Mouse (Mus musculus) adipocyte (in vitro differentiated cells): ENCODE results near the gene Pin1rt1.
A peak's percentile ranks its signal among the peaks of the same experiment; 100 is the strongest.

Experiments used
- DNase-seq: peaks from one replicate; pipeline ENCODE4 v3.0.0-alpha.2; 2016; ENCODE audit warnings: low spot score

The Pin1rt1 gene

GRCm38 (mm10) chr2:104712486-104712809, 3.7 kb downstream of the Pin1rt1 start:
- no peak for DNase-seq

DNA sequence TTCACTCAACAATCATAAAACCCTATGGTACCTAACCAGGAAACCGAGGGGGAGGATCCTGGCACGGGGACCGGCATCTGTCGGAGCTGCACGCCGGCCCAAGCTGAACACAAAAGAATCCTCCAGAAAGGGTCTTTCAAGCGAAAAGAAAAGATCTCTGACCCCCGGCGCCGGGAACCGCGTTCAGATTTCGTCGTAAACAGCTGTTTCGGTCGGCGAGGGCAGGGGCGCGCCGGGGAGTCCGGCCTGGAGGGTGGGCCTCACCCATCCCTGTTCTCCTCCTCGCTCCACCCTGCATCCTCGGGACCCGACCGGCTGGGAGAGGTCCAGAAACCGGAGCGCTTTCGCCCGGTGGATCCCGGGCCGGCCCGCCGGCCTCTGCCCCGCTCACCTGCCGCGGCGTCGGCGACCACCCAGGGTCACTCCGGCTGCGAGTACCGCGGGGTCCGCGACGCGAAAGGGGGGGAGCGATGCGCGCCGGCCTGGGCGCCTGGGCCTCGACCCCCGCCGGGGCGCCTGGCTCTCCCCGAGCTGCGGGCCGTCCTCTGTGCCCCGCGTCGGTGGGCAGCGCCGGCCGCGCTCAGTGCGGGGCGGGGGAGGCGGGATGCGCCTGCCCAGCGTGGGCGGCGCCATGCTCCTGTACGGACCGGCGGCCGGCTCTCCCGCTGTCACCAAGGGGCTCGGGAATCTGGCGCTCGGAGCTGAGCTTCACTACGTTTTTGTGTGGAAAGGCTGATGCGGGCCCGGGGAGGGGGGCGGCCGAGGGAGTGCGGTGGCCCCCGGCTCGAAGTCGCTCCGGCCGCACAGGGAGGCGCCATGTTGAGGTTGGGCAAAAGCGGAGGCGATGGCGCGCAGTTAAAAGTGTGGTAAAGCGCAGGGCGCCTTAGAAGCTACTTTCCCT, 4.3 kb downstream of the Pin1rt1 start, which contains the start of gene Tcp11l1:
Gene Tcp11l1 (minus strand): TSS at position 585 of the 901 bp plus-strand sequence.
- peak; percentile 73 for DNase-seq

GRCm38 (mm10) chr2:104710670-104711370, 5.4 kb downstream of the Pin1rt1 start:
- no peak for DNase-seq

DNA sequence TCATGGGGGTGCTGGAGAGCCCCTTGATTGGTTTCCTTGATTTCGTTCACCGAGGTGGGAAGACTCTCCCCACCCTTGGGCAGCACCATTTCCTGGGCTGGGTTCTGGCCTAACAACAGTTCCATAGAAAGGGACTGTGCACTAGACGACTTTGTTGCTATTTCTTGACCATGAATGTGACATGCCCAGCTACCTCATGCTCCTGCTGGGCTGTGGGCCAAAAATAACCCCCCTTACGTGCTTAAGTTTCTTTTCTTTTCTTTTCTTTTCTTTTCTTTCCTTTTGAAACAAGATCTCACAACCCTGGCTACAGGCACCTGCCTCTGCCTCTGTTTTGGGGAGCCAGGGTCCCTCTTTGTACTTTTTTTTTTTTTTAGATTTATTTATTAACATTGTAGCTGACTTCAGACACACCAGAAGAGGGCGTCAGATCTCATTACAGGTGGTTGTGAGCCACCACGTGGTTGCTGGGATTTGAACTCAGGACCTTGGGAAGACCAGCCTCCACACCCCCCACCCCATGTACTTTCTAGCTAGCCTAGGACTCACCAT, 6.3 kb downstream of the Pin1rt1 start:
- no peak for DNase-seq

- no peak for DNase-seq
Observed at GRCm38 (mm10) chr2:104704355-104704754, 11.8 kb downstream of the Pin1rt1 start.

DNA sequence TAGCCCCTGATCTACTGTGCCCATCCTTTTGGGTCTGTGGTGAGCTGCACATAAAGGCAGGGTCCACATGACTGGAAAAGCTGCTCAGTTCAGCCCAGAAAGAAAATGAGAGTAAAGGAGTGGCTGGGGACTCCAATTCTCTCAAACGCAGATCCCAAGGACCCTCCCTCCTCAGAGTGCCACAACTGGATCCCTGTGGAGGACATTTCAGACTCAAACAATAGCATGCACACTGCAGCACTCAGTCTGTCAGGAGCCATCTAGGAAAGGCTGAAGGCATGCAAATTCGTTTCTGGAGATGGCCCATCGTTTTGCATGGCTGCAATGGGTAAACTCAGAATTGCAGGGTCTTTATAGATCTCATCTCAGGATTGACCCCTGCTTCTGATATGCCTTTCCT, 13.0 kb downstream of the Pin1rt1 start:
- no peak for DNase-seq

GRCm38 (mm10) chr2:104699659-104700058, 16.5 kb downstream of the Pin1rt1 start:
- no peak for DNase-seq

DNA sequence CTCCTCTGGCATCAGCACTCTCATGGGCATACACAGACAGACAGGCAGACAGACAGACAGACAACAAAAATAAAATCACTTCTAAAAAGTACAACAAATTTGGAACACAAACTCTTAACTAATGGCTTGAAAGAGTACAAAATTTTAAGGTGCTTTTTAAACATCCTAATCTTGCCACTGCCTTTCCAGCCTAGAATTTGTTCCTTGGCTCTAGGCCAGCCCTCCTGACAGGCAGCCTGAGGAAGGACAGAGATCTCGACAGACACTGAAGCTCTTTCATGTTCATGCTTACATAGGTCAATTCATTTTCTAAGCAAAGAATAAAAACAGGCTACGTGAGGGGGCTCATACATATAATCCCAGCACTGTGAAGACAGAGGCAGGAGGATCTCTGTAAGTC, 23.6 kb downstream of the Pin1rt1 start:
- DNase-seq, result no peak

DNA sequence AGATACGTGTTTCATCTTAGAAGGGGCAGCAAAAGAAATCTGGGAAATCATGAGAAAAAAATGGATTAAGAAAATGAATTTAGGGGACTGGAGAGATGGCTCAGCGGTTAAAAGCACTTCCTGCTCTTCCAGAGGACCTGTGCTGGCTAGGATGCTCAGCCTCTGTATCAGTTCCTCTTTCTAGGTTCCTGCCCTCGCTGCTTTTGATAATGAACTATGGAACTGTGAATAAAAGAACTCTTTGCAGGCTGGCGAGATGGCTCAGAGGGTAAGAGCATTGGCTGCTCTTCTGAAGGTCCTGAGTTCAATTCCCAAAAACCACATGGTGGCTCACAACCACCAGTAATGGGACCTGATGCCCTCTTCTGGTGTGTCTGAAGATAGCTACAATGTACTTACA, 25.5 kb downstream of the Pin1rt1 start:
- DNase-seq, result no peak

GRCm38 (mm10) chr2:104688724-104689123, 27.5 kb downstream of the Pin1rt1 start:
- DNase-seq, result no peak

DNA sequence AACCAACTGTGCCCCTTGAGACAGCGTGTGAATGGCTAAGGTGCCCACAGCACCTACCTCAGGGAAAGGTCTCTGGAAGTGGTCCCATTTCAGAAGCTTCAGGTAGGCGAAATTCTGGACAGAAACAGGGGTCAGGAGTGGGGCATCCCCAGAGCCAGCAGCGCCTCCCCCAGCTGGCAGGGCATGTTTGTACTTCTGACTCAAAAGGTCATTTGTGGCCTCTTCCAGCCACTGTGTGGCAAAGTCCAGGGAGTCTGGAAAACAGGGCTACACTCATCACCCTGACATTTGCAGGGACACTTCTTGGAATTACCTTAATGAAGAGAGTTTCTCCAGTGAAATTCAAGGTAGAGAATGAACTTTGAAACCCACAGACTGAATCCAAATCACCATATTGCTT, 27.9 kb downstream of the Pin1rt1 start:
- no peak for DNase-seq

DNA sequence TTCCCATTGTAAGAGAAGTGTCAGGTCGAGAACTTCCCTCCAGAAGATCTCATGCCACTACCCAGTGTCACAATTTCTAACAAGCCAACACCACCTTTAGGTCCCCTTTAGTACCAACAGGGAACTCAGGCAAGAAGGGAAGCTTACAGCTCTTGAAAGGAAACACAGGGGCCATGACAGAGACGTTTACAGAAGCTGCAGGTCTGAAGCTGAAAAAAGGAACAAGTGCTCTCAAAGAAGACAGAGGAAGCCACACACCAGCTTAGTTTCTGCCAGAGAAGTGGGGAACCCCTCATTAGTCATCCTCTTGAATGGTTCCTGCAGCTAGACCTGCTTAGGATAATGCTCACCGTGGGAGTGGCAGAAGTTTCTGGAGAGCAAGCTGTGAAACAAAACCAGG, 28.9 kb downstream of the Pin1rt1 start:
- DNase-seq, result no peak

DNA sequence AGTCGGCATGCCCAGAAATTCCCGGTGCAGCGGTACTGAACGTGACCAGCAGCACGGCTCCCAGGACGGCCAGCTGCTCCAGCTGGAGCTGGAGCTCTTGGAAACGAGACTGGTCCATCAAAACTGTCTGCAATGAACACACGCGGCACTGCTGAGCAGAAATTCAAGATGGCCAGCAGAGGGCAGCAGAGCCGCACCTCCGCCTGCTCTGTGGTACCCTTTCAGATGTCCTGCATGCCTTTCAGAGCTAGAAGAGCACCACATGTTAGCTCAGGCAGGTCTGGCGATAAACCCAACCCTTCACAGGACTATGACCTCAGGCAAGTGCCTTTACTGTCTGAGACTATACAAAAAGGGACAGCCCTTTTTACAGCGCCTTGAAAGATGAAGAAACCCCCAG, 30.8 kb downstream of the Pin1rt1 start:
- DNase-seq, result peak; percentile 81

DNA sequence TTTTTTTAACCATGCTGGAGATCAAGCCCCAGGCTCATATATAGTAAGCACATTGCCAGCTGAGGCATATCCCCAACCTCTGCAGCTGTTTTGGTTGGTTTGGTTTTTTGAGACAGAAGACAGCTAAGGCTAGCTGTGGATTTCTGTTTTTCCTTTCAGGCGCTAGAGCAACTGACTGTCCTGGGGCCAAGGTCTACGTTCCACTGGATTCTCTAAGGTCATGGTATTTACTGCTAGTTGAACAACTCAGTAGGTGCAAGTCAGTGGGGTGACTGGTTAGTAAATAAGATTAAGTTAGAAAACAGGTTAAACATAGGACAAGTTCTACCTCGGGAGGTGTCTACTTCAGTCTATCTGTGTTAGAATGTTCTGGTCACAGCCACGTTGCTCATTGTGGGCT, 31.4 kb downstream of the Pin1rt1 start:
- DNase-seq, result no peak

DNA sequence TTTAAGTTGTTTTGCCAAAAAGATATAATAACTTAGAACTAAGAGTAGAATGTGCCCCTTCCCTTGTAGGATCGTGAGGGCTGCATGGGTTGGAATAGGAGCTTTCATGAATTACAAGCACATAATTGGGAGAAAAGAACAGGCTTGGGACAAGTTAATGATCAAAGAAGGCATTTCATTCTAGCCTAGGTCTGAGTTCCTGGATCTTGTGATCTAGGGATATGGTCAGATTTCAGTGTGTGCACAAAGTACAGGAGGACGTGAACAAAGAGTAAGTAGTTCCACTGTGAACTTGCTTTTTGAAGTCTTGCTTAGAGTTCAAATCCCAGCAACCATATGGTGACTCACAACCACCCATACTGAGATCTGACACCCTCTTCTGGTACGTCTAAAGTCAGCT, 38.9 kb downstream of the Pin1rt1 start:
- no peak for DNase-seq

GRCm38 (mm10) chr2:104671724-104672123, 44.5 kb downstream of the Pin1rt1 start:
- DNase-seq, result no peak

DNA sequence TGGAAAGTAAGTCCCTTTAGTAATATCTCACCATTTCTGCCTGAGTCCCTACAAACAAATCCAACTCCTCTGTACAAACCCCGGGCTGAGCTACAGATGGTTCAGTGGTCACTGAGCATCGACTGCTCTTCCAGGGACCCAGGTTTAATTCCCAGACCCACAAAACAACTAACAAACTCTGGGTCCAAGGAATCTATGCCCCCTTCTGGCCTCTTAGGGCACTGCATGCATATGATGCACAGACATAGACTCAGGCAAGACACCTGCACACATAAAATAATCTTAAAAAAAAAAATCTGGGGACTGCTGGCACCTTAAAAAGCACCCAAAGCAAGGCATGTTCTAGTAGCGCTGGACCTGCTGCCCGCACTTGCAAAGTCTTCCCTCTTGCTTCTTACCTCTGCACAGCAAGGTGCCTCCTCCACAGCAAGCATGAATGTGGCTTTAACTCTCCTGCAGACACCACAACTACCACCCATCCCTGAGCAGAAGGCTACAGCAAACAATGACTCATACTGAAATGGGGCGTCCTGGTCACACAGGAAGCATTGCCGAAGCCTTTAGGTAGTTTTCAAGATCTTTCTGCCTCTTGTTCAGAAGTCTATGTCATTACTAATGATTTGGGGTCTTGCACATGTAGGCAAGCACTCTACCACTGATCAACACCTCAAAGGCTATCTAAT, 46.9 kb downstream of the Pin1rt1 start:
- DNase-seq, result no peak
